Mouse (Mus musculus) brain, adult 10 weeks (tissue): ENCODE data around the gene Gm2237. TPM values are rescaled to one million over a fixed set of nuclear protein-coding genes. Genes with fewer than 3 reads are reported as not detected.

Experiments used
- polyA plus RNA-seq: library from polyadenylated mRNA; stranded (reverse); fragments of 350-450 nt; fragmentation: Illumina TruSeq; extraction: RNeasy Lipid Tissue Mini Kit (QIAGEN cat#74804); gene quantifications from one replicate; pipeline ENCODE4 v1.2.3, GENCODE M21; 2015; ENCODE audit warnings: low read depth, low replicate concordance

Gm2237 gene
- polyA plus RNA-seq: 2.5 TPM

DNA sequence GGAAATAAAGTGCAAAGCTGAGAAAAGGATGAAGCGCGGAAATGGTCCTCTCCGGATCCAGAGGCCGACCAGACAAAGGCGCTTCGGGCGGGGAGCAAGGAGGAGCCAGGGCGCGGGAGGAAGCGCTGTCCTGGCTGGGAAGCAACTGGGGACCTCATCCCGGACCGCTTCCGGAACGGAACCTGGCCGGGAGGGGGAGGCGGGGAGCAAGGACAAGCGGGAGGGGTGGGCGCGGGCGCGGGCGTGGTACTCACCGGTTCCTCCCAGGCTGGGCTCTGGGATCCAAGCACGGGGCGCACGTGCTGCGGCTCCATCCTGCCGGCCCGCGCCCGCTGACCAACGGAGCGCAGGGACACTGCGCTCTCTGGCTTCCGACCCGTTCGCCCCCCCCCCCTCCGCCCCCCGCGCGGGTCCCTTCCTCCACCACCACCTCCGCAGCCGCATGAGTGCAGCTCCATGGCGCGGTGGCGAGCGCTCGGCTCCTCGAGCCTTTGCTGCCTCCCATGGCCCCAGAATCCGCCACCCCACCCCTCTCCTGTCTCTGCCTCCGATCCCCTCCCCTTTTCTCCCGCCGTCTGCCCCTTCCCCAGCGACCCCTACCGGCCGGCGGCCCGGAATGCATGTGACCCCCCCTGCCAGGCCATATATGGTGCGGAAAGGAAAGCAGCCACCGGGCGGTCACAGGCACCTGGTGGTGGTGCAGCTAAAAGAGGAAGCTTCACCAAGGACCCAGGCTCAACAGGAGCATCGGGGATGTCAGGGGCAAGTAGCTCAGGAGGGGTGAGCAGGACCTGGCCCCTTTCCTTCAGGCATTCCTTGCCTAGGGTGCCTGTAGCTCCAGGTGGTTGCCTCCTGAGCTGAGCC lies at the start of gene Gm2237:
Gm2237 (minus strand) TSS at position 332 of the 864 bp plus-strand sequence.

DNA sequence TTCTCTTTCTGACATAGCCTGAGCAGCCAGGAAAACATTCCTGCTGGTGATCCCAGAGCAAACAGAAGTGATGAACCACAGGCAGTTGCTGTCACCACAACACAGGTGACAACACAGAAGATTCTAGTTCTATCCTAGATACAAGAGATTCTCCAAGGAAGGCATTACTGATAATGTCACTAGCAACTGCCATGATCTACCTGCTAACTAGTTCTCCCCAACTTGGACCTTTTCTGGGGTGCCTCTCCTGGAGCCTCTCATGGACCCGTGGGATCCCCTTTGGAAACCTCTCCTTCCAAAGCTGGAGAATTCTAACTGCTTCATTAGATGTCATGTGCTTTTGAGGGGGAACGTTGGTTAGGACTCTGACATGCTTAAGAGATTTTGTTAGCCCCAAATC lies 17.5 kb upstream of the Gm2237 start, which contains the start of gene Gm5458:
Gm5458 (minus strand) TSS at position 101 of the 400 bp plus-strand sequence.

DNA sequence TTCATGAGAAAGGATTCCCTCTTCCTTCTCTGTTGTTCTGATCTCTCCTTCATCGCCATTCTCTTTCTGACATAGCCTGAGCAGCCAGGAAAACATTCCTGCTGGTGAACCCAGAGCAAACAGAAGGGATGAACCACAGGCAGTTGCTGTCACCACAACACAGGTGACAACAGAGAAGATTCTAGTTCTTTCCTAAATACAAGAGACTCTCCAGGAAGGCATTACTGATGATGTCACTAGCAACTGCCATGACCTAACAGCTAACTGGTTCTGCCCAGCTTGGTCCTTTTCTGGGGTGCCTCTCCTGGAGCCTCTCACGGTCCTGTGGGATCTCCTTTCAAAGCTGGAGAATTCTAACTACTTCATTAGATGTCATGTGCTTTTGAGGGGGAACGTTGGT lies 35.1 kb downstream of the Gm2237 start, which contains the start of gene Gm2244:
Gm2244 (minus strand) TSS at position 101 of the 400 bp plus-strand sequence.

Other genes with a start within 250 kb of the Gm2237 start
- not detected for gene Gm21738, start 166.2 kb downstream of the Gm2237 start, polyA plus RNA-seq
- gene Gm2244, start 35.2 kb downstream of the Gm2237 start, polyA plus RNA-seq: not detected
- not detected for gene Gm5458, start 17.4 kb upstream of the Gm2237 start, polyA plus RNA-seq
- 2.1 TPM for gene Nid2, start 166.1 kb upstream of the Gm2237 start, polyA plus RNA-seq
- 119 TPM for gene Rtraf, start 238.7 kb upstream of the Gm2237 start, polyA plus RNA-seq